Mouse (Mus musculus) gastrocnemius, postnatal 36 days (tissue): ENCODE data around the gene Cdyl. TPM values are rescaled to one million over a fixed set of nuclear protein-coding genes. Genes with fewer than 3 reads are reported as not detected.

Experiments used
- DNase-seq, 2 experiments: peaks; one replicate each; pipeline ENCODE4 v3.0.0; 2022
- intact Hi-C: fragments of 180-260 bp; cut with DNase I; formaldehyde crosslinking; loops from one replicate; pipeline ENCODE4 v1.15.1; 2025
- total RNA-seq, 2 experiments: library from RNA; stranded (reverse); gene quantifications; 2 replicates each; pipeline ENCODE4 v1.2.3; 2021

Cdyl gene
- total RNA-seq, 2 experiments from 2014 or later: 4.2 to 5.9 TPM

DNA sequence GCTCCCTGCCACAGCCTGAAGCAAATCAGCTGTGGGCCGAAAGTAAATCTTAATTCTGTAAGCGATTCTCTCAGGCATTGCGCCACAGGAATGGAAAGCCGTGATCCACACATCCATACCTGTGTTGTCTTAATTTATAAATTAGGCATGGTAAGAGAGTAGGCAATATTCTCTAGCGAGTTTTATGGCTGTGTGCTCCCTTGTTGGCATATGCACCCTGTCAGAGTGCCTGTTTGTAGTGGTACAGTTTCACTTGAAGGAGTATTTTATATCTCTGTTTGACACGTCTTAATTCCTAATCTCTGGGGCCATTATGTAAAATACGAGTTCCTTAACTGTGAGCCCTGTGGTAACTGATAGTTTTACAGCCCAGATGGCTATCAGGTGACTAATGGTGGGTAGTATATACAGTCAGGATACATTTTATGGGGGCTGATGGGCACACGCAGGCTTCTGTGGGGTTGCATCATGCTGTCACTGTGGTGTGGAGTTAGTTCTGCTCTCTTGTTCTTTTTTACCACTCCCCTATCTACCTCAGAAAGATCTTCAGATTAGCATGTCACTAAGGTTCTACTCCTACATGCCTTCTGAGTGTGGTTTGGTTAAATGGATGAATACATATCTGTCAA is 96.1 kb downstream of the Cdyl start:
- intact Hi-C loops: no loop called here
- DNase-seq: no peak

DNA sequence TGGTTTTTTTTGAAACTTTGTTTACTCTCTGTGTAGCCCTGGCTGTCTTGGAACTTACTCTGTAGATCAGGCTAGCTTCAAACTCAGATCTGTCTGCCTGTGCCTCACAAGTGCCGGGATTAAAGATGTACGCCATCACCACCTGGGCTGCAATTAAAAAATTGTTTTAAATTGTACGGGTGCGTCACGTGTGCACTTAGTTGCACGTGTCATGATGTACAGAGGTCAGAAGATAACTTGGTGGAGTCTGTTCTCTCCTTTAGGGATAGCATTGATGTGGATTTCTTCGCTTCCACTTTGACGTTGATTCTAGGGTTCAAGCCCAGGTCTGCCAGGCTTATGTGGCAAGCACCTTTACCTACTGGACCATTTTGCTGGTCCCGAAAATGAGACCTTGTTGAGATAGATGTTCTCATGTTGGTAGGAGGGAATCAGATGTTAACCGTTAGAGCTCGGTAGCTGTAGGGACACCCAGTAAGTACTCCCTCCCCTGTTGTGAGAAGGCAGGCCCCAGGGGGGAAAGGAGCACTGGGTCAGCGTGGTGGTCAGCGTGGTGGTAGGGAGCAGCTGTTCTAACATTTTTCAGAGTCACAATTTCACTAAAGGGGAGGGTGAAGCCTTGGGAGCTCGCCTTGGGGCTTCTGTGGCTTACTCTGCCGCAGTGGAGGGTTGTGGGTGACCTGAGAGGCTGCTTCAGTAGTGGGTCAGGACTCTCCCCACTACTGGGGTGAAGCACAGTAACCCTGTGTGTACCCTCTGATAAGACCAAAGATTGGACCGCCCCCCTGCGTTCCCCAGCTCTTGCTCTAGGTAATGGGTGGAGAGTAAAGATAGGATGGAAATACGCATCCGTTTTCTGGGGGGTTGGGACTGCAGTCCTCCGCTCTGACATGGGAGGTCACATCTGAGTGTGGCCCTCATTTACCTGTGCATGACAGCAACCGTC is 97.0 kb downstream of the Cdyl start:
- no peak for DNase-seq
- intact Hi-C loops: no loop called here

DNA sequence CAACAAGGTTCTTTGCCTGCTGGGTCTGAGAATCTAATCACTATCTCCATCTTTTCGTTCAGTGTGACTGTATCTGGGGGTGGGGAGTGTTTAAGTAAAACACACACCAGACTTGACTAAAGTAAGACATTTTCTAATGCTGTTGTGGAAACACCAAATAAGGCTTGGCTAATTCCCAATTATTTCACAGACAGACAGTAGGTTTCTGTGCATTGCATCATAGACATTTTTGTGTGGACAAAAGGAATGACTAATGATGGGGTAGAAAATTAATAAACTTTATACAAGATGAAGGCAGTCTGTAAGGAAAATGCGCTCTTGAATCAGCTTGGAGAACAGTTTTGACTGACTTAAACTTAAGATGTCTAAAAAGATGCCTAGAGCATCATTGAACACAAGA is 100.7 kb downstream of the Cdyl start:
- intact Hi-C loops: no loop called here
- DNase-seq: no peak

DNA sequence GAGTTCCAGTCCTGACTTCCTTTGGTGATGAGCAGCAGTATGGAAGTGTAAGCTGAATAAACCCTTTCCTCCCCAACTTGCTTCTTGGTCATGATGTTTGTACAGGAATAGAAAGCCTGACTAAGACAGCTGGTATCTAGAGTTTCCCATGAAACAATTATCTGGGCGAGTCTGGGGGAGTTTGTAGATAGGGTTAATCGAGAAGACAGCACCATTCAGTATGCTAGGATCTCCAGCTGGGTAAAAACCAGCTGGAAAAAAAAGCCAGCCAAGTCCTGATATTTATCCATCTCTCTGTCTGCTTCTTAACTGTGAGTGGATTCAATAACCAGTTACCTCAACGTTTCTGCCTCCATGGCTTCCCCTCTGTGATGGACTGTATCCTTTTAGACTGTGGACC is 104.9 kb downstream of the Cdyl start:
- DNase-seq: no peak
- intact Hi-C loops: no loop called here

DNA sequence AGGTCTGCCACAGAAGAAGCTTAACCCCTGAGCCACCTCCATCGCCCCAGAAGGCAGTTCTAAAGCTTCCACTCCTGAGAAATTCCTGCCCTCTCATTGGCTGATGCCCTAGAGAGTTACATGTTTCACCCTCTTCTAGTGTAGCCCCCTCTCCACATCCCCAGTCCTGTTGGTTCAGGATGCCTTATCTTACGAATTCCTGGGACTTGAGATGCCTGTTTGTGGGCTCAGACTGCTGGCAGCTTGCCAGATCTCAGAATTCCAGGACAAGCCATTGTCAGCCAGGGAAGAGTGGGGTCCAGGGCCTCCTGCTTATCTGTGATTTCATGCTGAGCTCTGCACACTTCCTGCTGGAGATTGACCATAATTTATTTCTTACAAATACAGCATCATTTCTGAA is 106.2 kb downstream of the Cdyl start:
- intact Hi-C loops: no loop called here
- DNase-seq: no peak

DNA sequence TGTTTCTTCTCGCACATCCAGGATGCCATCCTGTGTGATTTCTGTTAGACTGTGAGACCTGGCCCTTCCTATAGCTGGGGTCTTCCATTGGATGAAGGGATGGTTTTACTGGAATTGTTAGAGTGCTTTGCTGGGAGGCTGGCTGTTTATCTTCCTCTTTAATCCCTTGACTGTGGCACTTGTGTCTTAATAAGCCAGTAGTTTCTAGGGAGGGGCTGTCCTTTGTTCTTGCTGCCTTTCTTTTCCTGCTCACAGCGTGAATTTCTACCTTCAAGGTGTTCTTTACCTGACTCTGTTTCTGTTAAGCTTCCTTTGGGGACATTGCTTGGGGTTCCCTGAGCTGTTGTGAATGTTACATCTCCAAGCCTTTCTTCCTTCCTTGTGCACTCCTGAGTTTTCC is 110.0 kb downstream of the Cdyl start:
- intact Hi-C loops: loop anchor here (5.0 kb wide), 1 partner anchor 447 kb away; no protein-coding TSS in a partner anchor

DNA sequence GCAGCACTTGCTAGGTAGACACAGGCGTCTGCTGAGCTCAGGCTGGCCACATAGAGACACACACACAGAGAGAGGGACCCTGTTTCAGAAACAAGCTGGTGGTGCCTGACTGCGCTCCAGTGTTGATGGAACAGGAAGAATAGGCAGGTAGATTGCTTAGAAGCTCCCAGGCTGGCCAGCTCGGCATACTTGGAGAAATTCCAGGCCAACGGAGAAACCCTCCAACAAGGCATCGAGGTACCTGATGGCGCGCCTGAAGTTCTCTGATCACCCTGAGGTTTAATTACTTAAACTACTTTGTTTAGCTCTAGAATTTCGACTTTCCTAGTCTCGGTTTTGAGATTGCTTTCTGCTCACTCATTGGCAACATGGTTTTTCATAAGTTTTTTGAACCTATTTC is 110.8 kb downstream of the Cdyl start:
- intact Hi-C loops: loop anchor here (5.0 kb wide), 1 partner anchor 448 kb away; no protein-coding TSS in a partner anchor
- DNase-seq: no peak

More for the DNA sequence above, 110.0 kb downstream of the Cdyl start:
- DNase-seq: no peak

DNA sequence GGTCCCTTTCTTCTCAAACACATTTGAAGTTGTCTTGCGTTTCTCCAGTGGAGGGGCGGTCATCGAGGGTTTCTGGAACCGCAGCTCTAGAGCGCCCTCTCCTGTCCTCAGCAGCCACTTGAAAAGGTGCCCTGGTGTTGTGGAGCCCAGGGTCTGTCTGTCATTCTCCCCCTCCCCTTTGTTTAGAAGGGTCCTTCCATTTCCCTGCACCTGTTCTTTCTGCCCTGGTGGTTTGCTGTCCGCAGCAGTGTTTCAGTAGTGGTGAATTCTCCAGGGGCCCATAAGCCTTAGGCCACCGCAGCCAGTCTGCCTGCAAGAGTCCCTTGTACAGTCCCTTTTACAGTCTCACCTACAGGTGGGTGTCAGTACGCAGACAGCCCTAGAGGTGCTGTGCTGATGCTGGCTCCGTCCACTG is 112.3 kb downstream of the Cdyl start:
- DNase-seq: no peak
- intact Hi-C loops: loop anchor here (2.0 to 5.0 kb wide), 2 partner anchors 177 to 450 kb away; no protein-coding TSS in a partner anchor

DNA sequence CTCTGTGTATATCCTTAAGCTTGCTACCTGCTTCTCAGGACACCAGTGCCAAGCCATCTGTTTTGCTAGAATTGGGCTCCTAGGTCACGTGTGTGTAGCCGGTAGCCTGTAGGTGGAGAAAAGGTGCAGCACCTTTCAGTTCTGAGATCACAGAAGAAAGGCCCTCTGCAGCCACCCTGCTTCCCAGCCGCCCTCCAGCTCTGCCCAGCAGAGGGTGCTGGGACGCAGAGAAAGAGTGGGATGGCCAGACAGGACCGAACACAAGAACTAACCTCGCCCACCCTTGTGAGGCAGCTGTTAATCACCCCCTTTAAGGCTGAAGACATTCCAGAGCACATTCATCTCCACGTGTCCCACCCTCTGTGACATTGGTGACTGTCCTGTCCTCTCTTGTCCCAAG is 114.1 kb downstream of the Cdyl start:
- DNase-seq: no peak
- intact Hi-C loops: loop anchor here (2.0 to 5.0 kb wide), 2 partner anchors 175 to 451 kb away; no protein-coding TSS in a partner anchor

DNA sequence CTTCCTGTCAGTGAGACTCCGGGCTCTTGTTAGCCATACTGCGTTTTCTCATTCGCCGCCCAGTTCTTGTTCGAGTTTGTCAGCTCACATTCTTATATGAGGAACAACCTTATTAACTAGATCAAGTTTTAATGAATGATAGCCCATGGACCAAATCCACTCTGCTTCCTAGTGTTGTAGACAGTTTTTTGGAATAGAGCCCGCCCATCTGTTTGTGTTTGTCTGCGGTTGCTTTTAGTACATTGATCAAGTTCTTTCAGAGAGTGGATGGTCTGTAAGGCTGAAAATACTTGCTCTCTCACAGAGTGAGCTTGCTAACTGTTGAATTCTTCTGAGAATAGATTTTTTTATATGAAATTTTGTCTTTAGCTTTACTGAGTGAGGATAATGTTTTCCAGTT is 116.5 kb downstream of the Cdyl start:
- DNase-seq: no peak
- intact Hi-C loops: no loop called here

DNA sequence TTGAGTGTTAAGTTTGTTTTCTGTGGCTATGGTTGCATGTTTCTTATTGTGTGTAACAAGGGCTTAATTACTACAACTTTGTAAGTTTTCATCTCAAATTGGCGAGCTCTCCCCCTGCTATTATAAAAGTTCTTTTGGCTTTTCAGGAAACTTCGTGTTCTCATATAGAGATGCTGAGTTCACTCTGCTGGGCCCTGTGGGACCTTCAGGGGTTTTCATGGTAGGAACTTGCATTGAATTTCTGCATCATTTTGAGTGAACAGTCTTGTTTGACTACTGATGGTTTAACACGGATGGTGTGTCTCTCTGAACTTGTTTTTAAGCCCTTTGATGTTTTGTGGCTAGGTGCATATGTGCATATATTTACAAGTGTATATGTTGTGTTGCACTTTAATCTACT is 121.1 kb downstream of the Cdyl start:
- intact Hi-C loops: no loop called here
- DNase-seq: no peak

DNA sequence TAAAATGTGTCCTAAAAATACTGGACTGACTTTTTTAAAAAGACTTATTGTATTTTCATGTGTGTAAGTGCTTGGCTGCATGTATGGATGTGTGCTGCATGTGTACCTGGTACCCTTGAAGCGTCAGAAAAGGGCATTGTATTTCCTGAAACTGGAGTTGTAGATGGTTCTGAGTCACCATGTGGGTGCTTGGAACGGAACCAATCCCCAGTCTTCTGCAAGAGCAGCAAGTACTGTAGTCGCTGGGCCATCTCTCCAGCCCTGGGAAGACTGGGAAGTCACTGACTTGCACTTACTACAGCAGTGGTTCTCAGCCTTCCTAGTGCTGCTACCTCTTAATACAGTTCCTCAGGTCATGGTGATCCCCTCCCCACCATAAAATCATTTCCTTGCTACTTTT is 122.1 kb downstream of the Cdyl start:
- DNase-seq: no peak
- intact Hi-C loops: no loop called here

DNA sequence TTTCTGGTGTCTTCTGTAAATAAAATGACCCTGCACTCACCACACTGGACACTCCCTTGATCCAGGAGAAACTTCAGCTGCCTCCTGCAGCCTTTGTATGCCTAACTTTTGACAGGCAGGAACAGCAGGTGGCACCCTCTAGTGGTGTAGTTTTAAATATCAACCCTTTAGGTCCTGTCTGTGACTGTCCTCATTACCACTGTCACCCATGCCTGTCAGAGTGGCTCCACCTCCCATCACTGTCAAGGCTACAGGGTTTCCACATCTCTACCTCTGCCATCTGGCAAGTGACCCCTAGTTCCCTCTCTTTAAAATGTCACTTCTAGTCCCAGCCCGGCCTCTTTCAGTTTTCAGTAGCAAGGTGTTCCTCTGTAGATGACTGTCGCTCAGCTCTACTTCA is 123.3 kb downstream of the Cdyl start:
- intact Hi-C loops: no loop called here
- DNase-seq: peak in 1 of 2 experiments; percentile 24

DNA sequence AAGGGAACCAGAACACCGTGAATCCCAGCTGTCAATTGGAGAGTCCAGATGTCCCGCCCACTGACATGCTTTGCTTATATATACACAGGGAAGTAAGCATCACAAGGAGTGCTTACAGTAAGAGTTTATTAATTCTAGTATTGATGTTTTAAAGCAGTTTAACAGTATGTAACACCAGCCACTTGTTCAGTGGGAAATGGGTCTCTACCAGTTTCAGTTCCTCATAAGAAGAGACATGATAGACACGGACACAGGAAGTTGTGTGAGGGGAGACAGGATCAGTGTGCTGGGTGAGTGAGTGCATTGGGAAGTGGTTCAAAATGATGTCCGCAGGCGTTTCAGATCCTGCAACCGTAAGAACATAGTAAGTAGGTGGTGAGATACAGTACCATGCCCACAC is 123.9 kb downstream of the Cdyl start:
- DNase-seq: no peak
- intact Hi-C loops: no loop called here

DNA sequence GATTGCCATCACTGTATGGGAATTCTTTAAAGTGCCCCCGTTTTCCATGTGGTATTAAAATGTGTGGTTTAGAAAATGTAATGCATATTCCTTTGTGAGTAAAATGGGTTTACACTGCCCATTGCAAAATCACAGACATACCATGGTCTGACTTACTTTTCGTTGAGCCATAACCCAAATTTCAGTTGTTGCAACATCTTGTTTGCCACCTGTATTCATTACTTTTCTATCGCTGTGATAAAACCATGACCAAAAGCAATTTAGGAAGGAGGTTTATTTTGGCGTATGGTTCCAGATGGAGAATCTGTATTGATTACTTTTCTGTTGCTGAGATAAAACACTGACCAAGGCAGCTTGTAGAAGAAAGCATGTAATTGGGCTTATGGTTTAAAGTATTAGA is 124.6 kb downstream of the Cdyl start:
- intact Hi-C loops: no loop called here
- DNase-seq: no peak

DNA sequence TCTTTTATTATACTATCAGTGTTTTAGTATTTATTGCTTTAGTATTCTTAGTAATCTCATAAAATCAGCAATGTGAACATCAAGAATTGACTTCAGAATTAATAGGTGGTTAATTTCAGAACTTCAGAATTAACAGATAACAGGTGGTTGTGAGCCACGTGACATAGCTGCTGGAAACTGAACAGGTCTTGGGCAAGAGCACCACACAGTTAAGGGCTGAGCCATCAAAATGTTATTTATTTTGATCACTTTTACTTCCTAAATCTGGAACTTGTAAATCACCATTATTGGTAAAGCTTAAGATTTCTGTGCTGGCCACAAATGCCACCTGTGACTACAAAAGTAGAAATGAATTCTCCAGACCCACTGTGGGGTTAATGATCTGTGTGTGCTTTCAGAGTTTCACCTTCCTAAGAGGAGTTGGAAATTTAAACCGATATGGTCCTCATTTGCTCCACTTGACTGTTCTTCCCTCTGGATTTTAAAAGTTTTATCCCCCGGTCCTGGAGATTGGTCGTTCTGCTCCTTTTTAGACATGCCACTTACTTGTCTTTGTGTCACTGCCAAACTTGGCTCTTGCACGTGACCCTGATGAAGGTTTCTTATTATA is 125.8 kb downstream of the Cdyl start:
- intact Hi-C loops: no loop called here
- no peak for DNase-seq

DNA sequence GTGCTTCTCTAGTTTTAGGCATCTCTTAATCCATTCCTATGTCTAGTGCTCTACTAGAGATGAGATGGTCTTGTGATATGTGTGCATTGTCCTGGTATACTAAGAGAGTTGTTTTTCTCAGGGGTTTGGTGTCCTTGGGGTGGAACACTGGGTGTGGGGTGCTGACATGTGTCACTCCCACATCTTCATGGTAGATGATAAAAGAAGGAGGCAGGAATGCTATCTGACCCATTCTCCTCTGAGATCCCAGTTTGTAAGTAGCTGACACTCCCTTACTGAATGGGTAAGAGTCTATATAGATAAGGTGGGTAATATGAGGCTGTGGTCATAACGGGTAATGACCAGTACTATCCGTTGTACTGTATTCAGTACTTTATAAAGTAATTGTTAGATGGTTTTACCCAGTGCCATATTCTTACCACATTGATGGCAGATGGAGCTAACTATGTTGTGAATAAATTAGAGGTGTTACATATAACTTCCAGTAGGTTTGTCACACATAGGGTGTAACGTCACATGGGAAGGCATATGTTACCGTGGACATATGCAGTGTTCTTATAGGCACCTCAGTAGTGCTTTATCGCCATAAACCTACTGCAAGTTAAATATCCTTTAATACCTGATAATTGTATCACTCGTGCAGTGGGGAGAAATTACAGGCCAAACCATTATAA is 127.2 kb downstream of the Cdyl start:
- DNase-seq: no peak
- intact Hi-C loops: no loop called here

DNA sequence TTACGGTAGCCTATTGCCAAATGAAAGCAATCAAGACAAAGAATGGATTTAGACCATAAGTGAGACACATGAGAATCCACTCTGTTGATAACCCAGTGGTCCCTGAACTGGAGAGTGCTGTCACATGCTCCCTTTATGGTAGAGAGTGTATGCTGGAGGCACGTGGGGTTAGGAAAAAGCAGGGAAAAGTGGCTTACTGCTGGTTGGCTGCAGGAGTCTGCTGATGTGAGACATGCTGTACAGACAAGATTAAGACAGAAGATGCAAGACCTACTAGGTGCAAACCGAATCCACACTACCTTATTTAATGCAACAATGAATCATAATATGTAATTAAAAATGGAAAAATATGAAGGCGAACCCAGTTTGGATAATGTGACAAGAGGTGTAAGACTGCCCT is 129.9 kb downstream of the Cdyl start:
- DNase-seq: no peak
- intact Hi-C loops: no loop called here

DNA sequence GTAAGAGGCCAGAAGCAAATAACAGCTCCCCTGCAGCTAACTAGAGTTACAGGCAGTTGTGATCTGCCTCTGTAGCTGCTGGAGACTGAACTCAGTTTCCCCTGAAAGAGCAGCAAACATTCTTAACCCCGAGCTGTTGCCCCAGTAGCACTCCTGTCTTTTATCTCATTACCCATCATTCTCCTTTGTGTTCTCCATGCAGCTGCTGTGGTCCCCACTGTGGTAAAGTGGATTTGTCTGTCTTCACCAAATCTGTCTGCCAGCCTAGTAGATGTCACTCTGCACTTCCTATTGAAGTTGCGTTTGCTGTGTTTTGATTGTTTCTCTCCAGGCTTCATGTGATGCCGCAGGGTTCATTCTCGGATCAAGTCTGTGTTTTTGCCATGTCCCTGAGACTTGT is 130.8 kb downstream of the Cdyl start:
- intact Hi-C loops: no loop called here
- DNase-seq: no peak

DNA sequence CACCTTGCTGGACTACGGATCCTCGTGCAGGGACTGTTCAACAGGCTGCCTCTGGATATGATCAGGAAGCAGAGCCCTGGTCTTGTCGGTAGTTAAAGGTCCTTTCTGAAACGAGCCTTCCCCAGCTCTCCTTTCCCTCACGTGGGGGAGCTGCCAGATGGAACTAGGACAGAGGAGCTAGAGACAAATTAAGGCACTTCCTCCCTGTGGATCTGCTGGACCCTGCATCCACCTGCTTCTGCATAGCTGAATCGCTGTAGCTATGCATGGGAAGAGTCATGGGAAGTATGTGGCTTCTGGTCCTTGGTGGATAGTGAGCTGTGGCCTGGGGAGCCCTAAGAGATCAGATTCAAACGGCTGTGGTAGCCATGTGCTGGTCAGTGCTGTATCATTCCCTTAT is 134.7 kb downstream of the Cdyl start:
- intact Hi-C loops: no loop called here

DNA sequence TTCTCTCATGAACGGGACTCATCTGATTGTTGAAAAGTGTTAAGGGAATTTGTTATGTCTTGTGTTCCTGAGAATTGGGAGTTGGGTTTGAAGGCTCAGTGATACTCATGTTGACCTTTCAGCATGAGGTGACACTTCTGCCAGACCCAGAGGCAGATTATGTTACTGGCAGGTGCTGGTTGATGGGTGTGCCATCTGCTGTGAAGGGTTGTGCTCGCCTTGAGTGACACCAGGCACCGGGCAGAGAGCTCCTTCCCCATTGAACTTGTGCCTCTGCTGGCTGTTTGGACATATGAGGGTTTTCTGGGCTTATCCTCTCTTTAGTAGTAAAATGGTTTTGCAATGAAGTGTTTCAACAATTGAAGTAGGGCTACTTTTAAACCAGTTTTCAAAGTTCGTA is 135.1 kb downstream of the Cdyl start:
- intact Hi-C loops: no loop called here
- no peak for DNase-seq

More for the DNA sequence above, 134.7 kb downstream of the Cdyl start:
- no peak for DNase-seq
